Mouse (Mus musculus): ENCODE data around the gene Cadm4. TPM values are rescaled to one million over a fixed set of nuclear protein-coding genes. Genes with fewer than 3 reads are reported as not detected.

The Cadm4 gene
- polyA plus RNA-seq, 1 experiment from 2014 or later = 6.6 TPM

GRCm38 (mm10) chr7:24448782-24449517 lies 32.9 kb upstream of the Cadm4 start:
- WGBS = 56% methylated on average over 14 of the region's 14 CpGs
- no peak for ATAC-seq (ENCODE audit: low FRiP score, low TSS enrichment)
- no peaks in the 10 kb centered on the region for H3K9me3 ChIP-seq (ENCODE audit: low read length)
- no peak overlapping the region for H3K27ac ChIP-seq (ENCODE audit: low read length)
- H3K4me1 ChIP-seq (ENCODE audit: insufficient read depth, low read length) = no peaks in the 10 kb centered on the region
- H3K9ac ChIP-seq (replicated peaks; ENCODE audit: low read length) = no peak overlapping the region
- no peak overlapping the region for H3K4me3 ChIP-seq (ENCODE audit: low read length)
- H3K27me3 ChIP-seq (ENCODE audit: insufficient read depth, low read length) = no peaks in the 10 kb centered on the region
- no peaks in the 10 kb centered on the region for H3K36me3 ChIP-seq (ENCODE audit: insufficient read depth, low read length)
- no peak overlapping the region for H3K4me2 ChIP-seq (replicated peaks; ENCODE audit: low read depth, low read length)

- ATAC-seq (ENCODE audit: low FRiP score, low TSS enrichment) = no peak
- Histone ChIP-seq H3K27ac (ENCODE audit: low read length) (no peak overlapping the region), H3K27me3 (ENCODE audit: insufficient read depth, low read length) (no peaks in the 10 kb centered on the region), H3K36me3 (ENCODE audit: insufficient read depth, low read length) (no peaks in the 10 kb centered on the region), H3K4me3 (ENCODE audit: low read length) (no peak overlapping the region), H3K9me3 (ENCODE audit: low read length) (no peaks in the 10 kb centered on the region), H3K4me1 (ENCODE audit: insufficient read depth, low read length) (no peaks in the 10 kb centered on the region), H3K4me2 (replicated peaks; ENCODE audit: low read depth, low read length) (no peak overlapping the region), H3K9ac (replicated peaks; ENCODE audit: low read length) (no peak overlapping the region)
- 60% methylated on average over 9 of the region's 9 CpGs for WGBS
Measured at GRCm38 (mm10) chr7:24450585-24451017, 31.2 kb upstream of the Cadm4 start.

- no peak for ATAC-seq (ENCODE audit: low FRiP score, low TSS enrichment)
- 63% methylated on average over 9 of the region's 9 CpGs for WGBS
- Histone ChIP-seq H3K27ac (ENCODE audit: low read length) (no peak within 1 kb of the TSS), H3K4me3 (ENCODE audit: low read length) (no peak within 1 kb of the TSS), H3K4me1 (ENCODE audit: insufficient read depth, low read length) (no peaks in the 10 kb centered on the region), H3K36me3 (ENCODE audit: insufficient read depth, low read length) (no peaks in the 10 kb centered on the region), H3K9ac (replicated peaks; ENCODE audit: low read length) (no peak within 1 kb of the TSS), H3K27me3 (ENCODE audit: insufficient read depth, low read length) (no peaks in the 10 kb centered on the region), H3K9me3 (ENCODE audit: low read length) (no peaks in the 10 kb centered on the region), H3K4me2 (replicated peaks; ENCODE audit: low read depth, low read length) (no peak within 1 kb of the TSS)
Measured at GRCm38 (mm10) chr7:24451855-24452311, 29.9 kb upstream of the Cadm4 start, which contains the start of gene Irgc1. Gene Irgc1, minus strand, starts transcription at chr7:24452297.

GRCm38 (mm10) chr7:24454199-24454598 lies 27.6 kb upstream of the Cadm4 start:
- H3K36me3 ChIP-seq (ENCODE audit: insufficient read depth, low read length) = no peaks in the 10 kb centered on the region
- H3K9me3 ChIP-seq (ENCODE audit: low read length) = no peaks in the 10 kb centered on the region
- no peak overlapping the region for H3K4me3 ChIP-seq (ENCODE audit: low read length)
- H3K27me3 ChIP-seq (ENCODE audit: insufficient read depth, low read length) = no peaks in the 10 kb centered on the region
- no peak overlapping the region for H3K27ac ChIP-seq (ENCODE audit: low read length)
- no peaks in the 10 kb centered on the region for H3K4me1 ChIP-seq (ENCODE audit: insufficient read depth, low read length)
- no peak overlapping the region for H3K9ac ChIP-seq (replicated peaks; ENCODE audit: low read length)
- no peak for ATAC-seq (ENCODE audit: low FRiP score, low TSS enrichment)
- WGBS = 83% methylated on average over 2 of the region's 2 CpGs
- no peak overlapping the region for H3K4me2 ChIP-seq (replicated peaks; ENCODE audit: low read depth, low read length)

- no peak for ATAC-seq (ENCODE audit: low FRiP score, low TSS enrichment)
- no peak overlapping the region for H3K27ac ChIP-seq (ENCODE audit: low read length)
- no peak overlapping the region for H3K4me2 ChIP-seq (replicated peaks; ENCODE audit: low read depth, low read length)
- peaks cover 6% of the 10 kb centered on the region; the same call in 1 of the 2 replicates for H3K4me1 ChIP-seq (ENCODE audit: insufficient read depth, low read length)
- H3K27me3 ChIP-seq (ENCODE audit: insufficient read depth, low read length) = no peaks in the 10 kb centered on the region
- no peak overlapping the region for H3K4me3 ChIP-seq (ENCODE audit: low read length)
- 79% methylated on average over 5 of the region's 5 CpGs for WGBS
- H3K36me3 ChIP-seq (ENCODE audit: insufficient read depth, low read length) = no peaks in the 10 kb centered on the region
- H3K9ac ChIP-seq (replicated peaks; ENCODE audit: low read length) = no peak overlapping the region
- H3K9me3 ChIP-seq (ENCODE audit: low read length) = no peaks in the 10 kb centered on the region
Measured at GRCm38 (mm10) chr7:24455726-24456125, 26.1 kb upstream of the Cadm4 start.

GRCm38 (mm10) chr7:24457726-24458370 lies 24.0 kb upstream of the Cadm4 start:
- Histone ChIP-seq H3K9me3 (ENCODE audit: low read length) (no peaks in the 10 kb centered on the region), H3K36me3 (ENCODE audit: insufficient read depth, low read length) (no peaks in the 10 kb centered on the region), H3K4me3 (ENCODE audit: low read length) (no peak overlapping the region), H3K27ac (ENCODE audit: low read length) (no peak overlapping the region), H3K4me1 (ENCODE audit: insufficient read depth, low read length) (peaks cover 12% of the 10 kb centered on the region), H3K4me2 (replicated peaks; ENCODE audit: low read depth, low read length) (no peak overlapping the region), H3K9ac (replicated peaks; ENCODE audit: low read length) (no peak overlapping the region), H3K27me3 (ENCODE audit: insufficient read depth, low read length) (no peaks in the 10 kb centered on the region)
- 53% methylated on average over 7 of the region's 10 CpGs for WGBS
- ATAC-seq (ENCODE audit: low FRiP score, low TSS enrichment) = no peak

GRCm38 (mm10) chr7:24459440-24459839 lies 22.4 kb upstream of the Cadm4 start:
- Histone ChIP-seq H3K36me3 (ENCODE audit: insufficient read depth, low read length) (no peaks in the 10 kb centered on the region), H3K4me3 (ENCODE audit: low read length) (no peak overlapping the region), H3K4me1 (ENCODE audit: insufficient read depth, low read length) (peaks cover 21% of the 10 kb centered on the region), H3K27me3 (ENCODE audit: insufficient read depth, low read length) (no peaks in the 10 kb centered on the region), H3K9ac (replicated peaks; ENCODE audit: low read length) (no peak overlapping the region), H3K27ac (ENCODE audit: low read length) (no peak overlapping the region), H3K9me3 (ENCODE audit: low read length) (no peaks in the 10 kb centered on the region), H3K4me2 (replicated peaks; ENCODE audit: low read depth, low read length) (no peak overlapping the region)
- WGBS = 81% methylated on average over 5 of the region's 5 CpGs
- ATAC-seq (ENCODE audit: low FRiP score, low TSS enrichment) = no peak

GRCm38 (mm10) chr7:24459843-24460242 lies 22.0 kb upstream of the Cadm4 start:
- Histone ChIP-seq H3K4me2 (replicated peaks; ENCODE audit: low read depth, low read length) (no peak overlapping the region), H3K27me3 (ENCODE audit: insufficient read depth, low read length) (no peaks in the 10 kb centered on the region), H3K27ac (ENCODE audit: low read length) (no peak overlapping the region), H3K9me3 (ENCODE audit: low read length) (no peaks in the 10 kb centered on the region), H3K9ac (replicated peaks; ENCODE audit: low read length) (no peak overlapping the region), H3K4me1 (ENCODE audit: insufficient read depth, low read length) (peaks cover 21% of the 10 kb centered on the region), H3K36me3 (ENCODE audit: insufficient read depth, low read length) (no peaks in the 10 kb centered on the region), H3K4me3 (ENCODE audit: low read length) (no peak overlapping the region)
- ATAC-seq (ENCODE audit: low FRiP score, low TSS enrichment) = no peak
- WGBS = 38% methylated on average over 3 of the region's 3 CpGs

- Histone ChIP-seq H3K4me3 (ENCODE audit: low read length) (no peak overlapping the region), H3K4me2 (replicated peaks; ENCODE audit: low read depth, low read length) (peak overlapping the region; percentile 14; the same call in 1 of the 2 replicates)
Measured at GRCm38 (mm10) chr7:24461376-24462051, 20.3 kb upstream of the Cadm4 start.

More at GRCm38 (mm10) chr7:24461376-24462051, 20.3 kb upstream of the Cadm4 start:
- Histone ChIP-seq H3K27me3 (ENCODE audit: insufficient read depth, low read length) (no peaks in the 10 kb centered on the region), H3K4me1 (ENCODE audit: insufficient read depth, low read length) (peaks cover 21% of the 10 kb centered on the region), H3K36me3 (ENCODE audit: insufficient read depth, low read length) (no peaks in the 10 kb centered on the region), H3K9me3 (ENCODE audit: low read length) (no peaks in the 10 kb centered on the region), H3K9ac (replicated peaks; ENCODE audit: low read length) (no peak overlapping the region), H3K27ac (ENCODE audit: low read length) (peak overlapping the region; percentile 70)
- 46% methylated on average over 14 of the region's 14 CpGs for WGBS
- peak; percentile 32; the same call in 1 of the 2 replicates for ATAC-seq (ENCODE audit: low FRiP score, low TSS enrichment)

Data from kidney, embryonic 16.5 days (tissue).